ENCODE assay signal across 8 mouse cellular contexts in the genomic region with DNA sequence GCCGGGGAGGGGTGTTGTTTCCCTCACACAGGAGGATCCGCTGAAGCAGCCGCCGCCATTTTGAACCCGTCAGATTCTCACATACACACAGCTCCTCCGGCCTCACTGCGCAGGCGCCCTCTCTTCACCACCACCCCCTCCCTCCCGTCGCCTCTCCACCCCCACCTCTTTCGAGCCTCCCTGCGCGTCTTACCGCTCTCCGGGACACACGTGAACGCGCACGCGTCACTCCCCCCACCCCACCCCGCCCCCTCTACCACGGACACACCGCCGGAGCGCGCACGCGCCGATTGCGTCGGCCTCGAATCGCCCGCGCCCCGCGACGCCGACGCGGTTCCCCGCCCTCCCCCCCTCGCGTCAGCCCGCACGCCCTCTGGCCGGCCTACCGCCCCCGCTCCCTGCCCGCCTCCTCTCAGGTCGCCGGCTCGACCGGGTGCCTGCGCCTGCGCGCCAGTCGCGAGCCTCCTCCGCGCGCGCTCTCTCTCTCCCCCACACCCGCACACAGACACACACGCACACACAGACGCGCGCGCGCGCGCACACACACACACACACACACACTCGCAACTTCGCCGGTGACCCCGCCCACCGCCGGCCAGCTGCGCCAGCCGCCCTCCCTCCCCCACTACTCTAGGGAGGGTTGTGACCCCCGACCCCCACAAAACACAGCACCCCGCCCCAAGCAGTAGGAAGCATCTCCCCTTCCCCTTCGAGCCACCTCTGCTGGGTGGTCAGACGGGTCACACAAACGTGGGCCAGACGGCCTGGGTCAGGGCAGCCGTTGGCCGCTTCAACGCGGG. TPM values are rescaled to one million over a fixed set of nuclear protein-coding genes. Genes with fewer than 3 reads are reported as not detected.
DNase-seq lines count a peak whose midpoint lies in the region; ATAC-seq lines count a peak whose summit lies in the region.

No protein-coding gene starts in this region.

- peak overlapping the region; percentile 97 for H3K27ac ChIP-seq in hindbrain, embryonic 15.5 days (replicated peaks)

- peak; percentile 95 for ATAC-seq in hindbrain, embryonic 15.5 days (ENCODE audit: low FRiP score, low read depth)

- H3K9ac ChIP-seq in hindbrain, embryonic 15.5 days: peak overlapping the region; percentile 98

- peaks cover 36% of the 10 kb centered on the region for H3K4me1 ChIP-seq in hindbrain, embryonic 15.5 days (replicated peaks)

- under 1% methylated on average over 63 of the region's 90 CpGs for WGBS in hindbrain, embryonic 15.5 days

- peak; percentile 98 for DNase-seq in R1 (ENCODE audit: low read depth, low spot score)
- DNase-seq in cerebellum, postnatal 25 days: peak; percentile 96 to 98
- DNase-seq in frontal cortex, postnatal 25 days (ENCODE audit: low spot score in 2 of 2): peak; percentile 84
- DNase-seq in left cerebral cortex, adult 11 months (ENCODE audit: low spot score): peak; percentile 95
- DNase-seq in lung, postnatal 4 days: peak; percentile 97 to 98
- DNase-seq in retina, postnatal 7 days (ENCODE audit: low read depth, low spot score): peak; percentile 98
- DNase-seq in urinary bladder, adult 2 months (ENCODE audit: low spot score): peak; percentile 86

- no peaks in the 10 kb centered on the region for H3K36me3 ChIP-seq in hindbrain, embryonic 15.5 days

- H3K27me3 ChIP-seq in hindbrain, embryonic 15.5 days: no peaks in the 10 kb centered on the region

- H3K4me3 ChIP-seq in hindbrain, embryonic 15.5 days: peak overlapping the region; percentile 96

- H3K9me3 ChIP-seq in hindbrain, embryonic 15.5 days: no peaks in the 10 kb centered on the region

- H3K4me2 ChIP-seq in hindbrain, embryonic 15.5 days: peak overlapping the region; percentile 91

RNA-seq across cellular contexts. Expression of a gene that starts 0.9 kb away (rescaled TPM):
- 32.7 and 36.3 TPM in 2 replicates for polyA plus RNA-seq in hindbrain, embryonic 15.5 days (2015; fragmentation: Nextera tagmentation; extraction: Ambion mirVana)
- 63.5 and 67.8 TPM in 2 replicates for polyA plus RNA-seq in urinary bladder, adult 2 months (2012; rRNA removed)

RNA-seq across cellular contexts. Expression of a gene that starts 42.0 kb away (rescaled TPM):
- 5.7 and 6.7 TPM in 2 replicates for polyA plus RNA-seq in hindbrain, embryonic 15.5 days (2015; fragmentation: Nextera tagmentation; extraction: Ambion mirVana)
- polyA plus RNA-seq in urinary bladder, adult 2 months (2012; rRNA removed): 15.0 and 18.7 TPM in 2 replicates

Comparison
In these comparisons a context has a peak if more than half of its experiments do, and no peak if none do; other contexts are left out.
1. Peak in every context shown above with its lines: DNase-seq, ATAC-seq, H3K4me3 ChIP-seq and H3K27ac ChIP-seq.